Mouse (Mus musculus) thymus, postnatal 10 days (tissue): ENCODE measurements around the gene B230307C23Rik.
A peak's percentile ranks its signal among the peaks of the same experiment; 100 is the strongest.
"Not testable (repeated sequence)": the region's sequence is repeated elsewhere in the genome, so short reads cannot be mapped to it uniquely, and the experiment has no call there.

Experiments
- DNase-seq, 2 experiments: peaks; one replicate each; pipeline ENCODE4 v3.0.0; 2021; ENCODE audit warnings: low spot score in 2 of 2

B230307C23Rik gene

DNA sequence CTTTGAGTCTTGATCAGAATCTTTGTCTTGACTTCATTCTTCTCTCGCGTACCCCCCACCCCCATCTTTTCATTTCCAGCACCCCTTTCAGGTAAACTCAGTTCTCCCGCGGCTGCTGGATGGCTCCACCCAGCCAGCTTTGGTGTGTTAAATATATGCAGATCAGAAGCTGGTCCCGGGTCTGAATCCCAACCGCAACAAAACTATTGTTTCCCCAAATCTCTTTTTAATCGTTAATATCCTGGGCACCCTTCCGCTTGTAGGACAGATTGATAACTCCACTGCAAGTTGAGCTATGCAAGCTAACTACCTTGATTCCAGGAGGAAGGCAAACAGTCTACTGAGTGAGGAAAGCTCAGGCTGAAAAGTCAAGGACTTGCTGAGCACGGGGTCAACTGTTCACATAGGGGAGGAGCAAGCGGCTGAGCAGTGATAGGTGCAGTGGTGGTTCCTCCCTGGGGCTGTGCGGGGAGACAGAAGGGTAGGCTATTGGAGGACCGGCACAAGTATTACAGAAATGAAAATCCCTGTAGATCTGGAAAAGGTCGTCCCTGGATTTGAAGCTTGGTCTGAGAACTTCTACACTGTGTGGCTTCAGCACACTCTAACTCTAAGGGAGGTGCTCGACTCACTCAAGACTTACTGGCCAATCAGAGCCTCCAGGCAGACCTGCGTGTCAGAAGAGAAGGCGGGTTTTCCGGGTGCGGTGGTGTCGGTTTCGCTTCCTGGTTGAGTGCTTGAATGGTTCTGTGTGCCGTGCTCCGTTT is at the start of gene B230307C23Rik:
Gene B230307C23Rik, plus strand, starts transcription at position 700 of the 767 bp plus-strand sequence.
- DNase-seq, result peak; percentile 78 to 81

DNA sequence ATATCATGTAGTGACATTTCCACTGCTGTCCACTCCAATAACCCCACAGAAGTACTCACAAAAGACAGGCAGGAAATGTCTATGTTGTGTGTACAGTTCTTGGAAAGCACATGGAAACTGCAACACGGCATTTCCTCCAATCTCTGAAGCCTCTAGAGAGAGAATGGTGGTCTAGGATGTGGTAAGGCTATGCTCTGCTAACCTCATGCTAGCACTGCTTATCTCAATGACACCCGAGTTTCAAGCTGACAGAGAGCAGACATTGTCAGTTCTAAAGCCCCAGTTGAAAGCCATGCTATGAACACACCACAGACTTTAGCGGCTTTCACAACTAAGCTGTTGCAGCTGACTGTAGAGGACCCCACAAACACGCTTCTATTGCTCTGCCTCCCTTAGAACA is 48.3 kb upstream of the B230307C23Rik start:
- DNase-seq, result no peak

- no peak for DNase-seq
Observed at GRCm38 (mm10) chr16:97950061-97950460, 47.1 kb upstream of the B230307C23Rik start.

DNA sequence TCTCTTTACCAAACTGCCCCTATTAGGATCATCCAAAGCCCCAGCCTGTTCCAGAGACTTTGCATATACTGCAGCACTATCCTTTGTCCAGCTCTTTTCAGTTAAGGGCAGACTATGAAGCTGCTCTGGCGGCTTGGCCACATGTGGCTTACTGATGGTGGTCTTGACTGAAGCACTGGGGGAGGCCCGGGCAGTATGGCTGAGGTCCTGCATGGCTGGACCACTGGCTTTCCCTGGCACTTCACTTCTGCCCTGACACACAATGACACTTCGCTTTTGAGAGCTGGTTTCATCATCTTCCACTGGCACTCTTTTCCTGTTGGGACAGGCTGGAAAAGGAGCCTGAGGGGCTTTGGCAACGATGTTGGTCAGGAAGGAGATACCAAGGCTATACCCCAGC is 44.7 kb upstream of the B230307C23Rik start:
- no peak for DNase-seq

DNA sequence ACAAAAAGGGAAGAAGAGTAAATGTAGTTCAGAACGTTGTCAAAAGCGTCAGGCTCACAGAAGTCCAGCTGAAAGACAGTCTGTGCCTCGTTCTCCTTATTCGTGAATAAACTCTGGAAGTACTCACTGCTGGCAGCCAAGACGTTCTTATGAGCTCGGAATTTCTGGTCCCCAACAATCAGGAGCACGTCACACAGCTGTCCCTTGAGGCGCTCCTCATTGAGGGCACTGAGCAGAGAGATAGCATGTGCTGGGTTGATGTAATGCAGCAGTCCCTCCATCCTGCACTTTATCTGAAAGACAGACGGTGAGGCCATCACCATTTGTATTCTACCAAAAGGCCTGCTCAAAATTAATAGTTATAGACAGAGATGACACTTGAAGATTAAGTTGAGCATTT is 44.3 kb upstream of the B230307C23Rik start:
- no peak for DNase-seq

DNA sequence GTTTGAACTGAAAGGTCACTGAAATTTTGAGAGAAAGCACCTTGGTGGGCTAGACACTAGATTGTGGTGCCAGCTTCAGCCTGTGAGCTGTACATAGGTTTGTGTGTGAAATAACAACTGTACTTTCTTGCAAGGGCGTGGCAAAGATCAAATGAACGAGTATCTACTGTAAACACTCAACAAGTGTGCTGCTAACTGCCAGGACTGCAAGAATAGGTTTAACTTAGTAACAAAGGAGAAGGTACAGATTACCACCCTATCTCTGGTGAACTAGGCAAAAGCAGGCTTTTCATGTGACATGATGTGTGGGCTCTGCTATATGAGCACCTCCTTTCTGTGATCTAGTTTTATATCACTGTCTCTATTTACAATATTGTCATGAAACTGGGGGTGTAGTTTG is 43.8 kb upstream of the B230307C23Rik start:
- DNase-seq, result no peak

GRCm38 (mm10) chr16:97956011-97956410 is 41.1 kb upstream of the B230307C23Rik start:
- DNase-seq, result no peak

GRCm38 (mm10) chr16:97957626-97958025 is 39.5 kb upstream of the B230307C23Rik start:
- no peak for DNase-seq

- DNase-seq, result no peak
Observed at GRCm38 (mm10) chr16:97958401-97958973, 38.6 kb upstream of the B230307C23Rik start.

DNA sequence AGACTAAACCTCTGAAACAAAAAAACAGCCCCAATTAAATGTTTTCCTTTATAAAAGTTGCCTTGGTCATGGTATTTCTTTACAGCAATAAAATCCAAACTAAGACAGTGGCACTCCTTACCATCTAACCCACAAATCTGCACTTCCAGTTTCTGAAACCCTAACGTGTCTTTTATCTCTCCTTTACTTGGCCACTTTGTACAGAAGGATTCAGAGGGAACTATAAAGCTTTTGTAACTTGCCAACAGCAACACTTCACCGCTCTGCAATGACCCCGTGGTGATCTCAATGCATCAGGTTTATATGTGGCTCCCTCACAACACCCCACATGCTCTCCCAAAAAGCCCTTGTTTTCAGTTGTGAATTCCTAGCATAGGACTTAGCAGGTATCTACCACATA is 36.8 kb upstream of the B230307C23Rik start:
- no peak for DNase-seq

DNA sequence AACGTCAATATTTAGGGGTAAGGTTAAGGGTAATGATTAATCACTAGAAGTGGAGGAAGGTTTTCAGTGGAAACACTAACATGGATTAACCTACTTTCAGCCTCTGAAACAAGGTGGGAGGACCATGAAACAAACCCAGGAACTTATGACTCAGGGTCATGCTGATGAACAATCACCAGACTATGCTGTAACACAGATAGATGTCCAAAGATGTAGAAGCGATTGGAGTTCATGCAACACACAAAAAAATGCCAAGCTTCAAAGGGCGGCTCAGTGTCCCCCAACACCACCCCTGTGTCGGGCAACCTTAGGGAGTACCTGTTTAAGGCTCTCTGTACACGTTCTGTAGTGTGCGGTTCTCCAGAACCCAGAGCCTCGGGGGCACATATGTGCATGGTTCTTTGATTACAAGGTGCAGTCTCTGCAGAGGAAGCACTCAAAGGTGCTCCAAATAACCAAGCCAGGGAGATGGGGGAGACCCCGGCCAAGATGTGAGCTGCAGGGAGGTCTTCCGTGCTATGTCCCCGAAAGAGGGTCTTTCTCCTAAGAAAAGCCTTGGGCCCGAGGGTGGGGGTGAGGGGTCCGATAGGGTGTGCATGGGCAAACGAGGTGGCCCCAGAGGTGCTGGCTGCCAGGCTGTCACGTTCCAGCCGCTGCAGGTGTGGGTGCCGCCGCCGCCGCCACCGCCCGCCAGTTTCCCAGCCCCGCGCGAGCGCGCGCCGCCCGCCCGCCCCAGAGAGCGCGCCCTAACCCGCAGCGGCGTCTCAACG is 35.5 kb upstream of the B230307C23Rik start:
- DNase-seq, result no peak

DNA sequence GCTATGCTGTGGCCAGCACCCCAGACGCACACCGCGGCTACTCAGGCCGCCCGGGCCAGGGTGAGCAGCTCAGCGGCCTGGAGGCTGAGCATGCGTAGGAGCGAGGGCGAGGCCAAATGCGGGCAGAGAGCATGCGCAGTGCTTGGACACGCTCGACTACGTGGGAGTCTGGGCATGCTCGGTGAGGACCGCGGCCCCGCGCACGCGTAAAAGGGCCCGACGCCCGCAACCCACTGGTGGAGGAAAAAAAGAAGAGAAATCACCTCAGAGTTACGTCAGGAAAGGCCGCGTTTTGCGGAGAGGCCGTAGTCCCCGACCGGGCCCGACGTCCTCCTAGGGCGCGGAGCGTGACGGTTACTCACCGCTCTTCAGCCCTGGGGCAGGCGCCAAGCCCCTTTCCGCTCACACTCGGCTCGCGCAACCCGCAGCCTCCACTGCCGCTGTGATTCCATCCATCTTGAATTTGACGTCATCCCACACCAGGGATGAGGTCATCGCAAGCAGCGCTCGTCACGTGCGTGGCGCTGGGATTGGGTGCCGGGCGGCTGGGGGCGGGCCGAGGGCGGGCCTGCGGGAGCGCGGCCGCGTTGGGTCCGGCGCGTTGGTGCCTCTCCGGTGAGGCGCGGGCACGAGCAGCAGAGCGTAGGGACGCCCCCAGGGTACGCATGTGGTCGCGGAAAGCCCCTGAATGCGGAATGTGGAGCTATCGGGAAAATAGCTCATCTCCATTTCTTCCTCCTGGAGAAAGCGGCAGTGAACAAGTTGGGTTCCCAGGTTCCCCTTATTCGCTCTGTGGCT is 34.8 kb upstream of the B230307C23Rik start, which contains the start of the genes C2cd2 and Zbtb21:
Gene C2cd2, minus strand, starts transcription at position 448 of the 798 bp plus-strand sequence.
Gene Zbtb21, minus strand, starts transcription at position 472 of the 798 bp plus-strand sequence.
- peak; percentile 90 to 91 for DNase-seq

- no peak for DNase-seq
Observed at GRCm38 (mm10) chr16:97963956-97964540, 33.1 kb upstream of the B230307C23Rik start.

DNA sequence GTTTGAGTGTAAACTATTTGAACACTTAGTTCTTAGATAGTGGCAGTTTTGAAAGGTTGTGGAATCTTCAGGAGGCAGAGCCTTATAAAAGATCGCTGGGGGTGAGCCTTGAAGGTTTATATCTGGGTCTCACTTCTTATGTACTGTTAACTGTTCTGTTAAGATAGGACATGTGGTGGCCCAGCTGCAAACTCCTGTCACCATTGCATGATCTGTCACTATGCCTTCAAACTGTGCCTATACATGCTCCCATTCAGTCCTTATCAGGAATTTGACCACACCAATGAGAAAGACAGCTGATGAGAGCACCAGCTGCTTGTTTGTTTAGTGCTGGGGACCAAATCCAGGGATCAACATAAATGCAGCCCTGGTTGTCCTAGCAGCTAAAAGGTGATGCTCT is 19.8 kb upstream of the B230307C23Rik start:
- DNase-seq, result no peak

DNA sequence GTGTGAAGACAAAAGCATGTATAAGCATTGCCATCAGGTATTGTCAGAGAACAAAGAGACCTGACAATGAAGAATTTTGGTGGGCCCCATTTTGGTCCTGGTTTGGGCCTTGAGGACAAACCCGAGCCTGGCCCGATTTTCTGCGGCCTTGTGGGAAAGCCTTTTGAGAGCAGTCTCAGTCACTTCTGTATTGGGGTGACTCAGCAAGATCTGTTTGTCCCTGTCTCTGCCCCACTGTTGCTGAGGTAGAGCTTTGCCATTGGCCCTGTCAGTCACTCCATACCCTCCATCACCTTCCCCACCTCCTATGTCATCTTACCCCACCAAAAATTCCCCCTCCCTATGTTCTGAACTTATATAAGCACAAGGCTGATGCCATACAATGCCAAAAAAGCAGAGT is 19.4 kb upstream of the B230307C23Rik start:
- DNase-seq, result no peak

GRCm38 (mm10) chr16:97981362-97981761 is 15.8 kb upstream of the B230307C23Rik start:
- DNase-seq, result no peak

GRCm38 (mm10) chr16:97984589-97984988 is 12.5 kb upstream of the B230307C23Rik start:
- DNase-seq, result no peak

DNA sequence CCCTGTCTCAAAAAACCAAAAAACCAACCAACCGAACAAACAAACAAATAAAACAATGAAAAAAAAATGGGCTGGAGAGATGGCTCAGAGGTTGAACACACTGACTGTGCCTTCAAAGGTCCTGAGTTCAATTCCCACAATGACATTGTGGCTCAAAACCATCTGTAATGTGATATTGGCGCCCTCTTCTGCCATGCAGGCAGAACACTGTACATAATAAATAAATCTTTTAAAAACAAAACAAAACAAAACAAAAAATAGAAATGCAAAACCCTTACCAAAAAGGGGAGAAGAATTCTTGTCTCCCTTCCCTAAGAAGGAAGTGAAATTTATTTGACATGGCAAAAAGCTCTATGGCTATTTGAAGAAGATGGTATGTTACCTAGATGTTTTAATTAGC is 5.6 kb upstream of the B230307C23Rik start:
- DNase-seq, result no peak

GRCm38 (mm10) chr16:97992477-97992876 is 4.6 kb upstream of the B230307C23Rik start:
- not testable (repeated sequence) for DNase-seq

GRCm38 (mm10) chr16:97995849-97996615 is 1.1 kb upstream of the B230307C23Rik start:
- DNase-seq, result no peak

DNA sequence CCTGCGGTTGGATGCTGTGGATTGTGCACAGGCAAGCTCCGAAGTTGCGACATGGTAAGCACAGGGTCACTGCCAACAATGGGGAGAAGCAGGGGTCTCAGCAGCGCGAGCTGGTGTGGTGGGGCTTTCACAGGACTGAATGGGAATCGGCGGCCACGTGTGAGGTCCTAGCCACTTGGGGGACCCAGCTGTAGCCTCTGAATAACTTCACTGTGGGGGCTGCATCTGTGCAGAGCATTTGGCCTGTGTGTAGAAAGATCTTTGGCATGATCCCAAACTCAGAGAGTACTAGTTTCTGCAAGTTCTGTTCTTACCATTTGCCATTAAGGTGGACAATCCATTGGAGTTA is 242 bp downstream of the B230307C23Rik start:
- not testable (repeated sequence) for DNase-seq
